Mouse (Mus musculus) adipocyte (in vitro differentiated cells): ENCODE results near the gene Gm45618.
A peak's percentile ranks its signal among the peaks of the same experiment; 100 is the strongest.

Experiments
- DNase-seq: peaks from one replicate; pipeline ENCODE4 v3.0.0-alpha.2; 2016; ENCODE audit warnings: low spot score

Gm45618 gene

DNA sequence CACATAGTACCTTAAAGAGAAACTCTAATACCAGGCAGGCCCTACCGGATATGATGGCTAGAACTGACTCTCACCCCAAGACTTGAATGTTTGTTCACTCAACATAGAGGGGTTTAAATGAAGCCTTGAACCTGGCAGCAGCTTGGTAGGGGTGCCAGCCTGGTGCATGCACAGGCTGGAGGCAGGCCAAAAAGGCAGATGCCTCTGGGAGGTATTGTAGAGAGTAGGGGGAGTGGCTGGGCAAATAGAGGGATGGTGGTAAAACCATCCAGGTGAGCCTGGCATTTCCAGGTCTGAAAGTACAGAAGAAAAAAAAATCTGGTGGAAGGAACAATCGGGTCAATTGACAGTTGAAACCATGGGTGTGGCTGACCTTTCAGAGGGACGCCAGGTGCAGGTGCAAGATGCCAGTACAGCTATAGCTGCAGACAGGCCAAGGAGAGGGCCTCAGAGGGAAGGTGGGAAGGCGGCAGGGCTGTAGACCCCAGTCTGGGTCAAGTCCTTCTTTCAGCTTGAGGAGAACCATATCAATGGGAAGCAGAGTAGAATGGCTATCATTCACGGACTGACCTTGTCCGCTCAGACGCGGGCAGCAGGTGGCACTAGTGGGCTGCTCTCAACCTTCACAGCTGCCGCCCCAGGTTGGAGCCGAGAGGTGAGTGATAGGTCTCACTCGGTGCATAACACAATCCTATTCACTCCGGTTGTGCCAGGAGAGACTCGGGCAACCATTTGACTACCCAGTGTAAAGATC lies 49.9 kb downstream of the Gm45618 start:
- DNase-seq: peak; percentile 43
